ENCODE assay signal across 8 mouse cellular contexts in the genomic region with DNA sequence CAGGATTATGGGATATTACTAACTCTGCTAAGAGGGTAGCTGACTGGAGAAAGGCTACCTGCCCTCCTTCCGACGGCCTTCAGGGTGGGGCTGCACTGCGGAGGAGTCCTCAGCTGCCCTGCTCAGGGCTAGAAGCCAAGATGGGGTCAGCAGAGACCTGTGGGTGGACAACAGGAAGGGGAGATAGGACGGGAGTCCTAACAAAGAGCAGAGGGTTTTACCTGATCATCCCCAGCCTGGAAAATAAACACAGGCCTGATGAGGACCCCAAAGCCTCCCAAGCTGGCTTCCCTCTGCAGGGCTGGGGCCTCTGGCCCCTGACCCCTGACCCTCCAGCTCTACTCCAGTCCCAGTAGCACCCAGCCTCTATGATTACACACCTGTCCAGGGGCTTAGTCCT. TPM values are rescaled to one million over a fixed set of nuclear protein-coding genes. Genes with fewer than 3 reads are reported as not detected.
DNase-seq lines count a peak whose midpoint lies in the region; ATAC-seq and TF ChIP-seq lines count a peak whose summit lies in the region.
"Had no signal": no experiment of that assay in that cellular context is flagged by ENCODE, and none has a peak within 500 bp of the region (broad histone marks: within the 10 kb centered on the region; RNA-seq: fewer than 3 reads in every experiment).

No protein-coding gene starts in this region.

- DNase-seq in kidney, adult 2 months: no peak
- no peak for DNase-seq in embryonic facial prominence, embryonic 11.5 days (ENCODE audit: low spot score)
- DNase-seq in limb, embryonic 14.5 days (ENCODE audit: low spot score): no peak
- no peak for DNase-seq in thymus, postnatal 14 days
- no peak for DNase-seq in ovary, postnatal 14 days (ENCODE audit: low spot score)
- DNase-seq: cerebellum, adult 8-10 months had no signal

- peak overlapping the region; percentile 22; the same call in 1 of the 2 replicates for H3K4me3 ChIP-seq in kidney, embryonic 15.5 days (replicated peaks)
- no peak overlapping the region for H3K4me3 ChIP-seq in kidney, adult 2 months (ENCODE audit: insufficient read depth, low read depth, low read length)
- no peak overlapping the region for H3K4me3 ChIP-seq in embryonic facial prominence, embryonic 11.5 days (ENCODE audit: low read depth, low read length)
- no peak overlapping the region for H3K4me3 ChIP-seq in embryonic fibroblast, embryonic 13.5 days (ENCODE audit: insufficient read depth, low read length)
- H3K4me3 ChIP-seq in limb, embryonic 14.5 days (replicated peaks; ENCODE audit: low read length): no peak overlapping the region

- H3K27ac ChIP-seq in kidney, embryonic 15.5 days: peak overlapping the region; percentile 95
- H3K27ac ChIP-seq in kidney, adult 2 months (ENCODE audit: insufficient read depth, low read depth, low read length): no peak overlapping the region
- peak overlapping the region; percentile 68 for H3K27ac ChIP-seq in embryonic facial prominence, embryonic 11.5 days (replicated peaks; ENCODE audit: low read depth, low read length)
- H3K27ac ChIP-seq in embryonic fibroblast, embryonic 13.5 days (ENCODE audit: insufficient read depth, low read length): peak overlapping the region; percentile 85
- peak overlapping the region; percentile 88 for H3K27ac ChIP-seq in limb, embryonic 14.5 days (replicated peaks; ENCODE audit: low read depth, low read length)

- H3K9me3 ChIP-seq in kidney, embryonic 15.5 days (replicated peaks): no peaks in the 10 kb centered on the region
- no peaks in the 10 kb centered on the region for H3K9me3 ChIP-seq in embryonic facial prominence, embryonic 11.5 days (replicated peaks; ENCODE audit: control insufficient read depth, low read length)
- H3K9me3 ChIP-seq in limb, embryonic 14.5 days (ENCODE audit: control insufficient read depth, low read length): no peaks in the 10 kb centered on the region

- no peaks in the 10 kb centered on the region for H3K27me3 ChIP-seq in kidney, embryonic 15.5 days
- no peaks in the 10 kb centered on the region for H3K27me3 ChIP-seq in kidney, adult 2 months (replicated peaks; ENCODE audit: control insufficient read depth, insufficient read depth, low read length)
- H3K27me3 ChIP-seq in embryonic facial prominence, embryonic 11.5 days (ENCODE audit: control insufficient read depth, insufficient read depth, low read length): no peaks in the 10 kb centered on the region; the same call in 1 of the 2 replicates
- no peaks in the 10 kb centered on the region for H3K27me3 ChIP-seq in limb, embryonic 14.5 days (ENCODE audit: control insufficient read depth, insufficient read depth, low read length)

- peak overlapping the region; percentile 67 for H3K4me2 ChIP-seq in kidney, embryonic 15.5 days
- H3K4me2 ChIP-seq in embryonic facial prominence, embryonic 11.5 days (ENCODE audit: low read depth, low read length): peak overlapping the region; percentile 13; the same call in 1 of the 2 replicates
- peak overlapping the region; percentile 41 for H3K4me2 ChIP-seq in limb, embryonic 14.5 days (replicated peaks; ENCODE audit: low read depth, low read length, severe bottlenecking)

- no peak for TF ChIP-seq POLR2A in kidney, adult 2 months (IDR thresholded peaks at IDR 0.05; ENCODE audit: low read depth, low read length)
- TF ChIP-seq POLR2A in embryonic fibroblast, embryonic 13.5 days (IDR thresholded peaks at IDR 0.05; ENCODE audit: low read depth, low read length): no peak
- TF ChIP-seq POLR2A in limb, embryonic 14.5 days (IDR thresholded peaks at IDR 0.05; ENCODE audit: borderline replicate concordance, extremely low read depth, insufficient read depth, insufficient read length): no peak

- peaks cover 20% of the 10 kb centered on the region for H3K36me3 ChIP-seq in kidney, embryonic 15.5 days
- H3K36me3 ChIP-seq in kidney, adult 2 months (ENCODE audit: control insufficient read depth, insufficient read depth, low read length): no peaks in the 10 kb centered on the region
- no peaks in the 10 kb centered on the region for H3K36me3 ChIP-seq in embryonic facial prominence, embryonic 11.5 days (replicated peaks; ENCODE audit: control insufficient read depth, insufficient read depth, low read depth, low read length)
- H3K36me3 ChIP-seq in limb, embryonic 14.5 days (ENCODE audit: control insufficient read depth, insufficient read depth, low read length): peaks cover 5% of the 10 kb centered on the region

- peaks cover 82% of the 10 kb centered on the region for H3K4me1 ChIP-seq in kidney, embryonic 15.5 days
- H3K4me1 ChIP-seq in kidney, adult 2 months (ENCODE audit: control insufficient read depth, insufficient read depth, low read length): peaks cover 7% of the 10 kb centered on the region; the same call in 1 of the 2 replicates
- peaks cover 17% of the 10 kb centered on the region for H3K4me1 ChIP-seq in embryonic facial prominence, embryonic 11.5 days (ENCODE audit: control insufficient read depth, insufficient read depth, low read length)
- peaks cover 35% of the 10 kb centered on the region for H3K4me1 ChIP-seq in embryonic fibroblast, embryonic 13.5 days (ENCODE audit: control insufficient read depth, insufficient read depth, low read length)
- H3K4me1 ChIP-seq in limb, embryonic 14.5 days (ENCODE audit: control insufficient read depth, insufficient read depth, low read length): peaks cover 56% of the 10 kb centered on the region

- H3K9ac ChIP-seq in kidney, embryonic 15.5 days: no peak overlapping the region
- peak overlapping the region; percentile 3; the same call in 1 of the 2 replicates for H3K9ac ChIP-seq in embryonic facial prominence, embryonic 11.5 days (replicated peaks; ENCODE audit: low read length)
- H3K9ac ChIP-seq in limb, embryonic 14.5 days (ENCODE audit: low read depth, low read length, severe bottlenecking): no peak overlapping the region

- WGBS in kidney, embryonic 15.5 days: 30% methylated on average over 4 of the region's 4 CpGs
- WGBS in kidney, adult 2 months: 45% methylated on average over 4 of the region's 4 CpGs
- 46% methylated on average over 4 of the region's 4 CpGs for WGBS in embryonic facial prominence, embryonic 11.5 days
- 38% methylated on average over 4 of the region's 4 CpGs for WGBS in limb, embryonic 14.5 days

- no peak for ATAC-seq in kidney, embryonic 15.5 days (replicated peaks; ENCODE audit: low FRiP score)
- no peak for ATAC-seq in embryonic facial prominence, embryonic 11.5 days (replicated peaks; ENCODE audit: insufficient number of reproducible peaks, low FRiP score, low TSS enrichment, low read depth)
- ATAC-seq in limb, embryonic 14.5 days (ENCODE audit: low FRiP score, low read depth): no peak

- no peak for TF ChIP-seq CTCF in kidney, adult 2 months (conservative IDR thresholded peaks at IDR 0.05; ENCODE audit: insufficient read depth, insufficient read length, low read depth, low read length)
- no peak for TF ChIP-seq CTCF in embryonic fibroblast, embryonic 13.5 days (IDR thresholded peaks at IDR 0.05; ENCODE audit: borderline replicate concordance, insufficient read depth, low read length)

RNA-seq across cellular contexts. Expression of a gene that starts 14.8 kb away (rescaled TPM):
- polyA plus RNA-seq in kidney, embryonic 15.5 days (2015; fragmentation: Nextera tagmentation; extraction: Ambion mirVana): 0.66 and 0.84 TPM in 2 replicates
- 0.20 and 0.48 TPM in 2 replicates for polyA plus RNA-seq in kidney, adult 2 months (2012; rRNA removed)
- 0.26 TPM in 1 of 2 replicates, not detected in the other for polyA plus RNA-seq in embryonic facial prominence, embryonic 11.5 days (2014; fragmentation: Nextera tagmentation; extraction: Ambion mirVana)
- polyA plus RNA-seq in embryonic fibroblast, embryonic 13.5 days (2011; ENCODE audit: insufficient read length, low read depth, missing spikeins): 1.1 and 1.2 TPM in 2 replicates
- polyA plus RNA-seq in limb, embryonic 14.5 days (2012; rRNA removed): 0.28 and 0.52 TPM in 2 replicates
- 0.33 and 0.83 TPM in 2 replicates for polyA plus RNA-seq in limb, embryonic 14.5 days (2014; fragmentation: Nextera tagmentation; extraction: Ambion mirVana)

RNA-seq across cellular contexts. Expression of a gene that starts 31.8 kb away (rescaled TPM):
- 6.1 and 8.4 TPM in 2 replicates for polyA plus RNA-seq in kidney, embryonic 15.5 days (2015; fragmentation: Nextera tagmentation; extraction: Ambion mirVana)
- polyA plus RNA-seq in kidney, adult 2 months (2012; rRNA removed): 2.5 and 4.5 TPM in 2 replicates
- 7.4 and 8.1 TPM in 2 replicates for polyA plus RNA-seq in embryonic facial prominence, embryonic 11.5 days (2014; fragmentation: Nextera tagmentation; extraction: Ambion mirVana)
- not detected in 2 replicates for polyA plus RNA-seq in embryonic fibroblast, embryonic 13.5 days (2011; ENCODE audit: insufficient read length, low read depth, missing spikeins)
- polyA plus RNA-seq in limb, embryonic 14.5 days (2012; rRNA removed): 2.7 and 3.7 TPM in 2 replicates
- polyA plus RNA-seq in limb, embryonic 14.5 days (2014; fragmentation: Nextera tagmentation; extraction: Ambion mirVana): 1.3 and 2.1 TPM in 2 replicates

RNA-seq across cellular contexts. Expression of a gene that starts 33.5 kb away (rescaled TPM):
- polyA plus RNA-seq in kidney, embryonic 15.5 days (2015; fragmentation: Nextera tagmentation; extraction: Ambion mirVana): 1.2 and 1.5 TPM in 2 replicates
- 23.9 and 27.8 TPM in 2 replicates for polyA plus RNA-seq in kidney, adult 2 months (2012; rRNA removed)
- polyA plus RNA-seq in embryonic facial prominence, embryonic 11.5 days (2014; fragmentation: Nextera tagmentation; extraction: Ambion mirVana): 0.86 and 0.94 TPM in 2 replicates
- polyA plus RNA-seq in embryonic fibroblast, embryonic 13.5 days (2011; ENCODE audit: insufficient read length, low read depth, missing spikeins): not detected in 2 replicates
- 1.4 and 1.7 TPM in 2 replicates for polyA plus RNA-seq in limb, embryonic 14.5 days (2012; rRNA removed)
- 0.22 and 0.35 TPM in 2 replicates for polyA plus RNA-seq in limb, embryonic 14.5 days (2014; fragmentation: Nextera tagmentation; extraction: Ambion mirVana)

Comparison
In these comparisons a context has a peak if more than half of its experiments do, and no peak if none do; other contexts are left out.
1. H3K4me2 ChIP-seq: peak in every context shown above with its lines; median percentile 67 in kidney, embryonic 15.5 days; 41 in limb, embryonic 14.5 days; 13 in embryonic facial prominence, embryonic 11.5 days.